Mouse (Mus musculus): Measurements from ENCODE around the gene Zfp568. TPM values are rescaled to one million over a fixed set of nuclear protein-coding genes. Genes with fewer than 3 reads are reported as not detected.
"Not testable (repeated sequence)": the region's sequence is repeated elsewhere in the genome, so short reads cannot be mapped to it uniquely, and the experiment has no call there.

The Zfp568 gene
- total RNA-seq (2021) = 1 to 10 TPM; 3.7 TPM
- long read RNA-seq, experiment 1 = 0 reads
- long read RNA-seq, experiment 2, partial matches to known transcripts = 0 of 2 reads
- long read RNA-seq, experiment 2, other reads (novel, unspliced or antisense) = 2 of 2 reads

DNA sequence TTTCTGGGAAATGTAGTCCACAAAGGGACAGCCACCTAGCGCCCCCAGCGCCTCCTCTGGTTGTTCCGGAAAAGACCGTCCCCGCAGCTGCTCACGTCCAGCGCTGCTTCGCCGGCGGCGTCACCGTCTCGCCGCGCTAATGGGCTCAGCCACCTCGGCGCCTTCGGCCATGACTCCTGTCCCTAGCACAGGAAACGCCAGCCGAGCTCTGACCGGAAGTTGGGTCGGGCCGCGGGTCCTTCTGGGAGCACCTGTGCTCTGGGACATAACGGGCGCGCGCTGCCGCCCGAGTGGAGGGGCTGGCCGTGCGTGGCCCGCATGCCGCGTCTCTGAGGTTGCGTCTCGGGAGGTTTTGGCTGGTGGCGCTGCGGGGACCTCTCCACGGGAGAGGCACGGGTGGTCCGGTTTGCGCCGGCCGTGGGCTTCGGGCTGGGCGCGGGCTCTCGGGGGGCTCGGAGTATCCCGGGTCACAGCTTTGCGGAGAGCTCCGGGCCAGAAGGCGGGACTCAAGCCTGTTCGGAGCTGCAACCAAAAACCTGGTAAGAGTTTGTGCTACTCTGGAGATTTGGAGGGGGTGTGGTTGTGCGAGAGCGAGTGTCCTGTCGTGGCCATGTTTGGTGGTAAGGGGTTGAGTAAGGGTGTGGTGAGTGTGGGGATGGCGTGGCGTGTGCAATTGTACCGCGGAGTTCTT, at the start of gene Zfp568:
Gene Zfp568 (plus strand): TSS at position 266 of the 691 bp plus-strand sequence.
- intact Hi-C loops (cut with DNase I) = no loop called here
- peak; percentile 89 to 92 for DNase-seq (ENCODE audit: low spot score in 2 of 2)

DNA sequence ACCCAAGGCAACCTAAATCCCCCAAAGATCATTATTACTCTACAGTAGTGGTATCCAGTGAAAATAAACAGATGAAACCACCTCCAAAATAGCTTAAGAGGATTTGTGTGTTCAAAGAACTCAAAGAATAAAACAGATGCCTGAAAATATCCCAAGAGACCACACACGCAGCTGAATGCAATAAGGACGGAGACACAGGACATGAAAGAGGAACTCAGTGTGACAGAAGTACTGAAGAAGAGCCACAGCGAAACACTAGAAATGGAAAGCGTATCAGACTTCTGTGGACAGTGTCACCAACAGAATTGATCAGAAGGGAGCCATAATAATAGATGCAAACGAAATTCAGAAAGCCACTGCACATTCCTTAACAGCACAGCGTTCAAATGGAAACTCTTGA, 44.9 kb upstream of the Zfp568 start:
- no peak for DNase-seq (ENCODE audit: low spot score in 2 of 2)
- intact Hi-C loops (cut with DNase I) = no loop called here

DNA sequence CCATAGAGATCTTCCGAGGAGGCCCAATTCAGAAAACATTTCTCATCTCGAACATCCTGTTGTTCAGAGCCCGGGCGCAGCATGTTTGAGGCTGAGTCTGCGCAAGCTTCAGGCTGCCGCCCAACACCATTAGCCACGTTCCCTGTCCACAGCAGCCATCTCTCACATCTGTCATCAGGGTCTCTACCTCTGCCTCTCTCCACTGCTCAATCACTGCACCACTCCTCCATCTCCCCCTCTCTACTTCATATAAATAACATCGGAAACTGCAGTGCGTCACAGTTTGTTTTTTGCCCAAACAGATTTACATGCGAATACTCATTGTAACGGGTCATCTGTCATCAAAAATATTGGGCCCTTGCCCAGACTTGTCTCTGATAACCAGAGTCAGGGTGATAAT, 42.7 kb upstream of the Zfp568 start:
- DNase-seq (ENCODE audit: low spot score in 2 of 2) = no peak
- intact Hi-C loops (cut with DNase I) = no loop called here

DNA sequence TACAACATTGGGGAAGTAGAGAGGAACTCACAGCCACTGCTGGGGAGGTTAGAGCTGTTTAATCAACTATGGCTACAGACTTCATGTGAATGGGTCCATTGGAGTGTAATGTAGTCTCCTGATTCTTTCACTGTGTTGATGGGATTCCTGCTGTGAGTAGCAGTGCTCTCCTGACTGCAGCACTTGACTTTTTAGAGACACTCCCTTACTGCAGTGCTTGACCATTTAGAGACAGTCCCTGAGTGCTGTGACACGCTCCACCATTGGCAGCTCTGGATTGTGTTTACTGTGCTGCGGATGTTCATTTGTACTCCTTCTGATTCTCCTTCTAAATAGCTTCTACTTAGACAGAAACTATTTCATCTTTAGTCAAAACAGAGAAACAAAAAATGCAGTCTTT, 41.0 kb upstream of the Zfp568 start:
- intact Hi-C loops (cut with DNase I) = no loop called here
- DNase-seq (ENCODE audit: low spot score in 2 of 2) = no peak

DNA sequence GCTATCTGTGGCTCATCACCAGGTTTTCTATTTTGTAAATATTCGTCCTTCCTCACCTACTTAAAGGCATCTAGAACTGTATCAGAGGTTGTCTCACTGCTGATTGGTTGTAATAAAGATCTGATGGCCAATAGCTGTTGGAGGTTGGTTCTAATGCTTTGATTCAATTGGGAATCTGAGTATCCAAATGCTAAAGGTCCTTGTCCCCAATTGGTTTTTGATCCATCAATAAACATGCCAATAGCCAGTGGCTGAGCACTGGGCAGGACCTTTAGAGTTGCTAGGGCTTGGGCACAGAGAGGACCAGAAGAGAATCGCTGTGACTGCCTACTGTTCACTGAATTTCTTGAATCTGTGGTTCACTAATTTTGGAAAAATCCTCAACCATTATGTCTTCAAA, 40.0 kb upstream of the Zfp568 start:
- intact Hi-C loops (cut with DNase I) = no loop called here
- no peak for DNase-seq (ENCODE audit: low spot score in 2 of 2)

DNA sequence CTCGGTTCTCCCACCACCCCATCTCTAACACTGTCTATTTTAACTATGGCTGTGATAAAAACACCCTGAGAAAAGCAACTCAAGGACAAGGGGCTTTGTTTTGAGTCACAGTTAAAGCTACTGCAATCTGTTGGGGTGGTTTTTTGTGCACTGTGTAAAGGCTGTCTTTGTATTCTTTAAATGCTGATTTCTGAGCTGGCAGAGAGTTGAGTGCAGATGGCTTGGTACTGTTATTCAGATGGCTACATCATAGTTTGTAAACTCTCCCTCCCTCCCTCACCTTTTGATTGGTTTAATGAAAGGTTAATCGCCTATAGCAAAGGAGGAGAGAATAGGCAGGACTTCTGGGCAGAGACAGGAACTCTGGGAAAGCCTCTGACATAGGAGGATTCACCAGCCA, 39.6 kb upstream of the Zfp568 start:
- peak; percentile 26 to 41 for DNase-seq (ENCODE audit: low spot score in 2 of 2)
- intact Hi-C loops (cut with DNase I) = no loop called here

DNA sequence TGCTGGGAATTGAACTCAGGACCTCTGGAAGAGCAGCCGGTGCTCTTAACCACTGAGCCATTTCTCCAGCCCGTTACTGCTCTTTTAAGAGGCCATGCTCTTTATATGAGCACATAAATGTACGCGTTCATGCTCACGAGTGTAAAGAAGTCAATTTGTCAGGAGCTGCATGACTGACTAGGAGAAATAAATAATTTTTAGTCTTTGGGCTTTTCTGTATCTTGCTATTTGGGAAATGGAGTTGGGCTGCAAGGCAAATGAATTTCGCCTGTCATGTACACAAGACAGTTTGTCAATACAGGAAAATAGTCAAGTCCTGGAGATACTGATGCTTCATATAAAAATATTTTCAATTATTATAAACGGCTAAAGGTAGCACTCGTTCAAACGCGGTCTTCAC, 30.7 kb upstream of the Zfp568 start:
- DNase-seq (ENCODE audit: low spot score in 2 of 2) = peak in 1 of 2 experiments; percentile 9
- intact Hi-C loops (cut with DNase I) = no loop called here

DNA sequence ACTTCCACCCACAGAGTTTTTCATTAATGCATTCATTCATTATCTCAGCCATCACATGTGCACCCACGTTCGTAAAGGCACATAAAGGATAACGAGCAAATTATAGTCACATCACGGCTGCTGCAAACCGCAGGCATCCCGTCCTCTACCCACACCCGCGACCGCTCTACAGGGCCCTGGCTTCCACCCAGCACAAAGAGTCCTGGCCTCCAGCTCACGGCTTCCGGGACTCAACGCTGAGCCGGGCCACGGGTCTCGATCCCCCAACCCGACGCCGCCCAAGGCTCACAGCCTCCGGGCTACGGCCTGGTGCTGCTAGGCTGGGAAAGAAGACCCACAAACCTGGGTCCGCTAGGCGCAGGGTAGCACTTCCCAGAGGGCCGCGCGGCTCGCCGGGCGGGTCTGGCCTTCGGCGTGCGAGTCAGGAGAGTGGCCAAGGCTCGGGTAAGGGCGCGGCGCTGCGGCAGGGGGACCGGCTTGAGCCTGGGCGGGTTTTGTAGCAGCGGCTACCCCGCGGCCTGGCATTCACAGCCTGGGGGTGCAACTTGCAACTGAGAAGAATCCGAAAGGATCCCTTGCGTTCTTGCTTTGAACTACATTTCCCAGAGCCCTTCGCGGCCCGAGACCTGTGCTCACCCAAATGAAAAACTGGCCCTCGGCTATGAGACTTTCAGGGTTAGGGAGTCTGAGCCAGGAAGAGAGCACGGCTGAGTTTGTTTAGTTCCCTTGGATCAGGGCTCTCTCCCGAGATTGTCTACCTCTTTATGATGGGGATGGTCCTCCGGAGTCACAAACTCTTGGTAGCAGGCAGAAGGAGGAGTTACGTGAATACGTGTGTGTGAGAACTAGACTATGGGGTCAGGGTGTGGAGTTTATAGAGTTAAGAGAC, 30.0 kb upstream of the Zfp568 start, which contains the start of gene Zfp74:
Gene Zfp74 (minus strand): TSS at position 577 of the 889 bp plus-strand sequence.
- intact Hi-C loops (cut with DNase I) = no loop called here
- DNase-seq (ENCODE audit: low spot score in 2 of 2) = peak; percentile 73 to 76

DNA sequence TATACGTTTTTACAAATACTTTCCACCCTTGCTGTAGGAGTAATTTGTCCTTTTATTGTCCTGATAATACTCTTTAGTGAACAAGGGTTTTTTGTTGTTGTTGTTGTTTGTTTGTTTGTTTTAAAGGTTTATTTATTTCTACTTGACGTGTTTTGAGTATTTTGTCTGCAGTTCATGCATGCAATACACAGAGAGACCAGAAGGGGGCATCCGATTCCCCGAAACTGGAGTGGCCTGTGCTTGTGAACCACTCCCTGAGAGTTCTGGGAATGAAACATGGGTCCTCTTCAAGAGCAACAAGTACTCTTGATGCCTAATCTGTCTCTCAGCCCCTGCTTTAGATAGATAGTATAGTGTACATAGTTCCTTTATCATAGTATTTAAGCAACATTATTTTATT, 29.0 kb upstream of the Zfp568 start:
- peak in 1 of 2 experiments; percentile 44 for DNase-seq (ENCODE audit: low spot score in 2 of 2)

DNA sequence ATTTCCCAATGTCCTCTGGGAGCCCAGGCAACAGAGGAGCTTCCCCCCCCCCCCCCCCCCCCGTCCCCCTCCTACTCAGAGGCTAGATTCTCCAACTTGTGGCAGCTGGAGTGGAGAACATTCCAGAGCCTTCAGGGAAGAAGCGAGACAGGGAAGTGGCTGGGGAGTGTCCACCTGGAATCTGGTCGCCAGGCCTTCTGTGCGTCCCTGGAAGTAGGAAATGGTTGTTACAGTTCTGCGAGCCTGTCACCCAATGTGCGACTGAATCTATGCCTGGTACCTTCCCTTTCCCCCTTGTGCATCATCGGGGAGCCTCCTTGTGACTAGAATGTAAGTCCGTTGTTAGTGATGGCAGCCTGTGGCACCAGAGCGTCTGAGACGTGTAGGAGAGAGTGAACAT, 27.5 kb upstream of the Zfp568 start:
- peak; percentile 39 to 63 for DNase-seq (ENCODE audit: low spot score in 2 of 2)
- intact Hi-C loops (cut with DNase I) = no loop called here

More for the DNA sequence above, 29.0 kb upstream of the Zfp568 start:
- intact Hi-C loops (cut with DNase I) = no loop called here

DNA sequence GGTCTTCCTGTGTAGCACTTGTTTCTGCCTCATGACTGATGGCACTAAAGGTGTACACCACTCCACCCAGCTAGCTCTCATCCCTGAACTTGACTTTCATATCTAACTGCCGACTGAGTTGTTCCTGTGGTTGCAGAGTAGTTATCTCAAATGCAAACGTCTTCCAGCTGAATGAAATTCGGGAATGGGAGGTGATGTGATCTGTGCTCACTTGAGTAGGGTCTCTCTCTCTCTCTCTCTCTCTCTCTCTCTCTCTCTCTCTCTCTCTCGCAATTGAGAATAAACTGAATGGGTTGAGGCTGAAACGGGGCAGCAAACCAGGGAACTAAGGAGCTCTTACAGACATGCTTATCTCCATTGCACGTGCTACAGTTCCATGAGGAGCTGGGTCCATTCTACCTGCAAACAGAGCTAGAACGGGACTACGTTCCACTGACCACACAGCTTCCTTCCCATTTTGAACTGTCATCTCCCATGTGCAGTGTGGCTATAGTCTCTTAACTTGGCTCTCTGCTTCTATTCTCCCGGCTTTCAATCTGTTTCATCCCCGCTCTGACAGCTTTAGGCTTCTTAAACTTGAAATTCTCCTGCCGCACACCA, 25.5 kb upstream of the Zfp568 start:
- intact Hi-C loops (cut with DNase I) = no loop called here
- DNase-seq (ENCODE audit: low spot score in 2 of 2) = no peak

DNA sequence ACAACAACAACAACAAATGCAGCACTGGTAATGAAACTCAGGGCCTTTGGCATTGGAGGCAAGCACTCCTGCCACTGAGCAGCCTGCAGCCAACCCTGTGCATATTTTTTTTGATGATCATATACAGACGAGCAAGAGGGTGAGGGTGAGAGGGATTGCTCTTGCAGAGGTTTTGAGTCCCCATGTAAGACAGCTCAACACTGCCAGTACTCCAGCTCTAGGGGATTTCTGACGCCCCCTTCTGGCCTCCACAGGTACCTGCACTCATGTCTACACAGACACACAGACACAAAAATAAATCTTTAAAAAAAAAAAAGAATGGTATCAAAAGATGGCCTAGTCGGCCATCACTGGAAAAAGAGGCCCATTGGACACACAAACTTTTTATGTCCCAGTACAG, 24.8 kb upstream of the Zfp568 start:
- intact Hi-C loops (cut with DNase I) = no loop called here
- DNase-seq (ENCODE audit: low spot score in 2 of 2) = no peak

DNA sequence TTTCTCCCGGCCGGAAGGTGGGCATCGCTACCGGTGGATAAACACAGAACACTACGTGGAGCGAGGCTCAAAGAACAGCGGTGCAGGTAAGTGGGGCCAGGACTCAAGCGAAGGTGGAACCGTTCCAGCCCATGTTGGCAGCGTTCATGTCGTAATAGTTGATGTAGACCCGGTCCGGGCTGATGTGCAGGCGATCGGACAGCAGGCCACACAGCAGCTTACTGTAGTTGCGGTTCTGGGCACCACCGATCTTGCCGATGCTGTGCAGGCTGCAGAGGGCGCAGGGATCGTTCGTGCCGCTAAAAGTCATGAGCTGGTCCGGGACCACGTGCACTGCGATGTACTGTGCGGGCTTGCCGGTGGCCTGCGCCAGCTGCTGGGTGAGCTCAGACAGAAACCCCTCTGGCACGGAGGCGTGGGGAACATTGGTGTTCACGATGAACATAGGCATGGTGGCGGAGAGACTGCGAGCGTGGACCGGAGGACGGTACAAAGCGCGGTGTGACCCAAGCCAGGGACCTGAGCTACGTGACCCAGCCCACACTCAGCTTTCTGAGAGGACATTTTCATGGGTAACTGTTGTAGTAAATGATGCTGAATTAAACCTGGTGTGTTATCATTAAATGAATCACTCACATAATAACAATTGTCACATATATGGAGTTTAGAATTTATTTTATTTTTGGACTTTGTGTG, 18.5 kb upstream of the Zfp568 start:
- intact Hi-C loops (cut with DNase I); DNase-seq (ENCODE audit: low spot score in 2 of 2): not testable (repeated sequence)

DNA sequence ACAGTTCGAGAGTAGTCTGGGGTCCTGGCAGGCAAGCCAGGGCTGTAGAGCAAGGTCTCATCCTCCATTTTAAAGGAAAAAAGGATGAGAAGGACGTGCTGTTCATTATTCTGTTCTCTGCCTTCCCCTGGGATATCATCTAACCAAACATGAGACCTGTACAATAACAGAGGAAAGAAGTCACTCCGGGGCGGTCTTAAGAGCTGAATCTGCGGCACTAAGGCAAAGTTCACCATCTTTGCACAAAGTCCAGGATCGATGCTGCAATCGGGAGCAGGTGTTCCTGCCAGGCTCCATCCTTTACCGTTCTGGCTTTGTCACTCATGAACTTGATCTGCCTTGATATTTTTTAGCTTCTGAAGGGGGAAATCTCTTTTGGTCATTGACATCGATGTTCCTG, 13.1 kb upstream of the Zfp568 start:
- no peak for DNase-seq (ENCODE audit: low spot score in 2 of 2)
- intact Hi-C loops (cut with DNase I) = no loop called here

DNA sequence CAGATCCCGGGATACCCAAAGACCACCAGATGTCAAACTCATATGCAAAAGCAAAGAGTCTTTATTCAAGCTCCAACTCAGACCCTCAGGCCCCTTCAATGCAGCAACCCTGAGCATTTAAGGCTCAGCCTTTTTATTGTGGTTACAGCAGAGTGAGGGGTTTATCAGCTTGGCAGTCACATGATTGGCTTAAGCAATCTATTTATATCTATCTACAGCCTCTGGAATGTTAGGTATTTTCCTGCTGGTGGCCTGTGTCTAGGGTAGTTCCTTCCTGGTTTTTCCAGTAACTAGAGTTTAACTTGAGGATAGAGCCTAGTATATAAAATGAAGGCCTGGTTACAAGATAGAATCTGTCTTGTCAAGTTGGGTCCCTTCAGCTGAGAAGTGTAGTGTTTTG, 3.0 kb upstream of the Zfp568 start:
- intact Hi-C loops (cut with DNase I) = no loop called here
- no peak for DNase-seq (ENCODE audit: low spot score in 2 of 2)

DNA sequence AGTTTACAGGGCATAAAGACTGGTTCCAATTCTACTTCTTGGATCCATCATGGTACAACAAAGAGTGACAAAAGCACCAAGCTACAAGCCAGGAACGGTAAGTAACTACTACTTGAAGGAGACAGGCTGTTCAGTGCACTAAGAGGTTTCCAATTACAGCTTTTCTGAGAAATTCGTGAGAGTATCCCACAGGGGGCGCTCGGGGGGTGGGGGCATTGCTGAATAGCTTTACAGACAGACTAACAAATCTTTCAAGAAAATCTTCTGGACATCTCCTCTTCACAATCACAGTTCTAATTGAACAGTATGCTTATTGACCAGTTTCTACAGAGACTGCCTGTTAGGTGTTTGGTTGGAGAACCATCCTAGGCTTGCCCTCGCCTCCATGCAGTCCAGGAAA, 2.3 kb upstream of the Zfp568 start:
- no peak for DNase-seq (ENCODE audit: low spot score in 2 of 2)
- intact Hi-C loops (cut with DNase I) = no loop called here

DNA sequence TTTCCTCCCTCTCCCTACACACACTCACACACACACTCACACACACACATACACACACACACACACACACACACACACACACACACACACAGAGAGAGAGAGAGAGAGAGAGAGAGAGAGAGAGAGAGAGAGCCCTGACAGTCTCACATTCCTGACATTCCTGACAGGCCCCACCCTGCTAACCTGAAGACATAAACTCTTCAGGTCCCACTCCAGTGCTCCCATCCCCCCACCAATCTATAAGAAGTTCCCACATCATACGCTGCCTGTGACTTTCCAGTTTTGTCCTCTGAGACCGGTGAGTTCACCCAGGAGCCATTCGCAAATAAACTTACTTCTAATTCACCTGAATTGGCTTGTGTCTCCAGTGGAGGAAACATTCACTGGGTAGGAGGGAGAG, 1.9 kb upstream of the Zfp568 start:
- intact Hi-C loops (cut with DNase I) = no loop called here

DNA sequence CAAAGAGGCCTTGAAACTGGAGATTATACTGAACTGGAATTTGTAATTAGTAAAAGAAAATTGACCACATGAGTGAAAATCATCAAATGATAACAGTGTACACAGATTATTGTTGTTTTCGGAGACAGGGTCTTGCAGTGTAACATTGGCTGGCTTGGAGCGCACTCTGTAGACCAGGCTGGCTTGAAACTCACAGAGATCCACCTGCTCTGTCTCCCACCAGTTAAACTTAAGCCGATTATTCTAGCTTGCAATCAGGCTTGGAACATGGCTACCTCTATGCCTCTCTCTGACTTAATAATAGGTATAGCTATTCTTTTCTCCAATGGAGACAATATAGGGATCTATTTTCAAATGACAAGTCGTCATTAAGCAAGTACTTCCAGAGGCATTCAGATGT, 1.4 kb upstream of the Zfp568 start:
- no peak for DNase-seq (ENCODE audit: low spot score in 2 of 2)
- intact Hi-C loops (cut with DNase I) = no loop called here

More for the DNA sequence above, 1.9 kb upstream of the Zfp568 start:
- no peak for DNase-seq (ENCODE audit: low spot score in 2 of 2)

DNA sequence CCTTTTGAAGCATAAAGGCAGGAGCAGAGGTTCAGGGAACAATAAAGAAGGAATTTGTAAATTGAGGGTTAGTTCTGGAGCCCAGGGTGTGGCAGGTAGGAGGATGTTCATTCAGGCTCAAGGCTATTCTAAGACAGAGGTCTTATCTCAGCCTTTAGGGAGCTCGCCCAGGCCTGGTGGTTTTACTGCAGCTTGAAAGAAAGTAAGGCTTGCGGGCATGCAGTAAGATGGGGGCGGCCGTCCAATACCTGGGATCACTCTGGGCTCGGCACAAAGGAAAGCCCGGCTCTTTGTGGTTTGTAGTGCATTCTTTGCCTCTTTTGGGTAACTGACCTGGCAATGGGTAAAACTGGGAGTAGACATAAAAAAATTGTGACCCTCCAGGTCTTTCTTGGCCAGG, 824 bp upstream of the Zfp568 start:
- DNase-seq (ENCODE audit: low spot score in 2 of 2) = no peak
- intact Hi-C loops (cut with DNase I) = no loop called here

DNA sequence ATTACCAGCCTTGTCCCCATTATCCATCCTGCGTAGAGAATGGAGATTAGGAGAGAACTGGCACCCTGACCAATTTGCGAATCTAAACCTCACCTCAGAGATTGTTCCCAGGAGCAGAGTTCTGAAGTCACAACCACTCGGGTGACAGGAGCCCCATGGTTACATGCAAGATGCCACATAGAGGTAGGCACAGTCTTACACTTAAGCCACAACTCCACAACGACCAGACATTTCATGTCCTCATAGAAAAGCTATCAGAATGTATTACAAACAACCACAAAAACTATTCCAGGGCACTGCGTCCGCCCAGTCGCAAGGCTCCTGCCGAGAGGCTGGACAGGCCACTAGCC, 440 bp upstream of the Zfp568 start:
- DNase-seq (ENCODE audit: low spot score in 2 of 2) = no peak
- intact Hi-C loops (cut with DNase I) = no loop called here

All from left cerebral cortex, postnatal 14 days (tissue).